Mouse (Mus musculus): Measurements from ENCODE around the gene Smurf2. TPM values are rescaled to one million over a fixed set of nuclear protein-coding genes. Genes with fewer than 3 reads are reported as not detected.

The Smurf2 gene
- polyA plus RNA-seq, 1 experiment: 13.0 TPM

DNA sequence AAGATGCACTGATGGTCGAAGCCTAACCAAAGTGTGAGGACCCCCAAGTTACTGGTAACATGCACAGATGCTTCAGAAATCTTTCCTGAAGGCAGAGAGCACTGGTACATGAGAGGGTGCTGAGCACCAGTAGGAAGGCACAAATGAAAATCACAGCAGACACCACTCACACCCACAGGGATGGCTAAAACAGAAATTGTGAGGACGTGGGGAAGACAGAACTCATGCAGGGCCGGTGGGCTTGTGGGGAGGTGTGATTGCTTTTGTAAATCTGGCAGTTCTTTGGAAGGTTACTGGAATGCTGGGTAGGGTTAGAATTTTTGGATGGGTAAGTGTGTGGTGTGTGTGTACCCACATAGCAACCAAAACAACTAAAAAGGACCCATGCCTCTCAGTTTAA, 103.4 kb downstream of the Smurf2 start:
- H3ac ChIP-seq (ENCODE audit: control insufficient read depth, insufficient read length, low read depth): no peak overlapping the region

DNA sequence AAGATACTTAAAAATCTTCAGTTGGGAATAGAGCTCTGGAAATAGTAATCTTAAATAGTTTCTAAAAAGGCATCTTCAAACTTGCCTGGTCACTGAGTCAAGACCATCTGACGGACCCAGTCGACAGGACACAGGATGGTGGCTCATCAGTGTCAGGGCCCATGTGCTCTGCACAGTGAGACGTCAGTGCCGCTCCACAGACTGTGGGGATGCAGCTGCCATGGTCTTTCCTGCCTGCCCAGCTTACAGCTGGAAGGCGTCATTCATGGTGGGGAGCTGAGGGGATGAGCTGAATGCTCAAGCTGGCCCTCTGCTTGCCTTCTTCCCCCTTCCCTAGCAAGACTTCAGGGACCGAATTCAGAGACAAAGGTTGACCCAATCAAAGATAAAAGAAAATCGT, 104.2 kb downstream of the Smurf2 start:
- TF ChIP-seq CEBPB (IDR thresholded peaks at IDR 0.05; ENCODE audit: low read depth) (no peak), MYOG (IDR thresholded peaks at IDR 0.05; ENCODE audit: control insufficient read depth, extremely low read depth, insufficient read length) (no peak), FOSL1 (IDR thresholded peaks at IDR 0.05; ENCODE audit: insufficient read depth, low read length, poor library complexity, severe bottlenecking) (no peak), MYOD1 (IDR thresholded peaks at IDR 0.05; ENCODE audit: control insufficient read depth, insufficient read length, low read depth) (no peak), USF1 (IDR thresholded peaks at IDR 0.05; ENCODE audit: low read depth) (no peak), MAX (IDR thresholded peaks at IDR 0.05) (no peak), CTCF (IDR thresholded peaks at IDR 0.05; ENCODE audit: control insufficient read depth, insufficient read depth, insufficient read length) (no peak)
- H3K27me3 ChIP-seq (ENCODE audit: control insufficient read depth, insufficient read depth, insufficient read length): no peaks in the 10 kb centered on the region
- no peaks in the 10 kb centered on the region for H3K79me3 ChIP-seq (ENCODE audit: low read depth)
- no peaks in the 10 kb centered on the region for H3K79me2 ChIP-seq (ENCODE audit: control insufficient read depth, insufficient read depth)
- H3K4me3 ChIP-seq (ENCODE audit: insufficient read depth, poor library complexity, severe bottlenecking): no peak overlapping the region
- H3ac ChIP-seq (ENCODE audit: control insufficient read depth, insufficient read length, low read depth): no peak overlapping the region
- H3K36me3 ChIP-seq (ENCODE audit: control insufficient read depth, insufficient read depth): peaks cover 87% of the 10 kb centered on the region

More for the DNA sequence above, 103.4 kb downstream of the Smurf2 start:
- Histone ChIP-seq H3K4me3 (ENCODE audit: insufficient read depth, poor library complexity, severe bottlenecking) (no peak overlapping the region), H3K36me3 (ENCODE audit: control insufficient read depth, insufficient read depth) (peaks cover 92% of the 10 kb centered on the region), H3K79me3 (ENCODE audit: low read depth) (no peaks in the 10 kb centered on the region), H3K79me2 (ENCODE audit: control insufficient read depth, insufficient read depth) (no peaks in the 10 kb centered on the region), H3K27me3 (ENCODE audit: control insufficient read depth, insufficient read depth, insufficient read length) (no peaks in the 10 kb centered on the region)
- no peak for TF ChIP-seq MYOD1 (IDR thresholded peaks at IDR 0.05; ENCODE audit: control insufficient read depth, insufficient read length, low read depth)
- no peak for TF ChIP-seq USF1 (IDR thresholded peaks at IDR 0.05; ENCODE audit: low read depth)
- TF ChIP-seq CEBPB (IDR thresholded peaks at IDR 0.05; ENCODE audit: low read depth): no peak
- no peak for TF ChIP-seq MYOG (IDR thresholded peaks at IDR 0.05; ENCODE audit: control insufficient read depth, extremely low read depth, insufficient read length)
- TF ChIP-seq MAX (IDR thresholded peaks at IDR 0.05): no peak
- no peak for TF ChIP-seq FOSL1 (IDR thresholded peaks at IDR 0.05; ENCODE audit: insufficient read depth, low read length, poor library complexity, severe bottlenecking)
- no peak for TF ChIP-seq CTCF (IDR thresholded peaks at IDR 0.05; ENCODE audit: control insufficient read depth, insufficient read depth, insufficient read length)

DNA sequence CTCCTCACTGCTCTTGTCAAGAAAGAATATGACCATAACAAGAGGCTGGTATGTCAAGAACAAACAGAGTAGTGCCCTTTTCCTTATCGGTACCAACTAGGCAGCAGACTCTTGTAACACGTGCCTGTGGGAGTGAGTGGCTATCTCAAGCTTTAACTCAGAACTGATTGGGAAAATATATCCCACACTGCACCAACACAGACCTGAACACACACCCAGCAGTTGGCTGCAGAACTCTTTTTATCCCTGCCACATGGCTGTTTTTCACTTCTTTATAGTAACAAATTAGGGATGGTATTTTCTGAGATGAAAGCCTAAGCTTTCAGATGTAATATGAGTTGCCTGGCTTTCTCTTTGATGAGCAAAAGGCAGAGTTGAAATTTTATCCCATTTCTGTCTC, 104.8 kb downstream of the Smurf2 start:
- TF ChIP-seq FOSL1 (IDR thresholded peaks at IDR 0.05; ENCODE audit: insufficient read depth, low read length, poor library complexity, severe bottlenecking) (no peak), CEBPB (IDR thresholded peaks at IDR 0.05; ENCODE audit: low read depth) (no peak), USF1 (IDR thresholded peaks at IDR 0.05; ENCODE audit: low read depth) (no peak), MAX (IDR thresholded peaks at IDR 0.05) (no peak), MYOD1 (IDR thresholded peaks at IDR 0.05; ENCODE audit: control insufficient read depth, insufficient read length, low read depth) (no peak), MYOG (IDR thresholded peaks at IDR 0.05; ENCODE audit: control insufficient read depth, extremely low read depth, insufficient read length) (no peak), CTCF (IDR thresholded peaks at IDR 0.05; ENCODE audit: control insufficient read depth, insufficient read depth, insufficient read length) (no peak)
- H3ac ChIP-seq (ENCODE audit: control insufficient read depth, insufficient read length, low read depth): no peak overlapping the region
- H3K79me2 ChIP-seq (ENCODE audit: control insufficient read depth, insufficient read depth): no peaks in the 10 kb centered on the region
- H3K27me3 ChIP-seq (ENCODE audit: control insufficient read depth, insufficient read depth, insufficient read length): no peaks in the 10 kb centered on the region
- peaks cover 87% of the 10 kb centered on the region for H3K36me3 ChIP-seq (ENCODE audit: control insufficient read depth, insufficient read depth)
- H3K79me3 ChIP-seq (ENCODE audit: low read depth): no peaks in the 10 kb centered on the region
- H3K4me3 ChIP-seq (ENCODE audit: insufficient read depth, poor library complexity, severe bottlenecking): no peak overlapping the region

DNA sequence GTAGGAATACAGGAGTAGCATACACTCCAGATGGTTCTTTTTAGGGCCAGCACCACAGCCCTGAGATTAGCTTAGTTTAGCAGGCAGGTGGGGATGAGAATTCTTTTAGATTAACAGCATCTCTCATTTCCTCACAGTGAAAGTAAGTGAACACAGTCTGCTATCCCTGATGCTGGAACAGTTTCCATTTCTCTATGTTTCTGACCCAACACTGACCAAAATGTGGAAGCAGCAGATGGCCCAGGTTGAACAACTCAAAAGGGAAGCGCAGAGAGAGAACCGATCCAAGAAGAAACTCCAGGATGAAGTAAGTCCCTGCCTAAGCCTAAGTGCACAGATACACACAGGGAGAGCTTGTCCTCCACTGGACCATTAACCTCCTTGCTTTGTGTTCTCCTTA, 105.2 kb downstream of the Smurf2 start:
- Histone ChIP-seq H3K27me3 (ENCODE audit: control insufficient read depth, insufficient read depth, insufficient read length) (no peaks in the 10 kb centered on the region), H3K79me2 (ENCODE audit: control insufficient read depth, insufficient read depth) (no peaks in the 10 kb centered on the region), H3ac (ENCODE audit: control insufficient read depth, insufficient read length, low read depth) (no peak overlapping the region), H3K79me3 (ENCODE audit: low read depth) (no peaks in the 10 kb centered on the region), H3K36me3 (ENCODE audit: control insufficient read depth, insufficient read depth) (peaks cover 86% of the 10 kb centered on the region), H3K4me3 (ENCODE audit: insufficient read depth, poor library complexity, severe bottlenecking) (no peak overlapping the region)
- TF ChIP-seq MAX (IDR thresholded peaks at IDR 0.05) (no peak), CEBPB (IDR thresholded peaks at IDR 0.05; ENCODE audit: low read depth) (no peak), MYOG (IDR thresholded peaks at IDR 0.05; ENCODE audit: control insufficient read depth, extremely low read depth, insufficient read length) (no peak), FOSL1 (IDR thresholded peaks at IDR 0.05; ENCODE audit: insufficient read depth, low read length, poor library complexity, severe bottlenecking) (no peak), CTCF (IDR thresholded peaks at IDR 0.05; ENCODE audit: control insufficient read depth, insufficient read depth, insufficient read length) (no peak), USF1 (IDR thresholded peaks at IDR 0.05; ENCODE audit: low read depth) (no peak), MYOD1 (IDR thresholded peaks at IDR 0.05; ENCODE audit: control insufficient read depth, insufficient read length, low read depth) (no peak)

- no peaks in the 10 kb centered on the region for H3K27me3 ChIP-seq (ENCODE audit: control insufficient read depth, insufficient read depth, insufficient read length)
- H3K4me3 ChIP-seq (ENCODE audit: insufficient read depth, poor library complexity, severe bottlenecking): no peak overlapping the region
- no peak for TF ChIP-seq FOSL1 (IDR thresholded peaks at IDR 0.05; ENCODE audit: insufficient read depth, low read length, poor library complexity, severe bottlenecking)
- no peak for TF ChIP-seq CTCF (IDR thresholded peaks at IDR 0.05; ENCODE audit: control insufficient read depth, insufficient read depth, insufficient read length)
- TF ChIP-seq MYOG (IDR thresholded peaks at IDR 0.05; ENCODE audit: control insufficient read depth, extremely low read depth, insufficient read length): no peak
- no peak for TF ChIP-seq MAX (IDR thresholded peaks at IDR 0.05)
- TF ChIP-seq USF1 (IDR thresholded peaks at IDR 0.05; ENCODE audit: low read depth): no peak
- TF ChIP-seq MYOD1 (IDR thresholded peaks at IDR 0.05; ENCODE audit: control insufficient read depth, insufficient read length, low read depth): no peak
- TF ChIP-seq CEBPB (IDR thresholded peaks at IDR 0.05; ENCODE audit: low read depth): no peak
- peaks cover 86% of the 10 kb centered on the region for H3K36me3 ChIP-seq (ENCODE audit: control insufficient read depth, insufficient read depth)
- H3ac ChIP-seq (ENCODE audit: control insufficient read depth, insufficient read length, low read depth): no peak overlapping the region
- no peaks in the 10 kb centered on the region for H3K79me2 ChIP-seq (ENCODE audit: control insufficient read depth, insufficient read depth)
- no peaks in the 10 kb centered on the region for H3K79me3 ChIP-seq (ENCODE audit: low read depth)
Observed at GRCm38 (mm10) chr11:106814601-106815320, 105.8 kb downstream of the Smurf2 start.
